Mouse (Mus musculus): ENCODE data around the gene 5330417C22Rik.

DNA sequence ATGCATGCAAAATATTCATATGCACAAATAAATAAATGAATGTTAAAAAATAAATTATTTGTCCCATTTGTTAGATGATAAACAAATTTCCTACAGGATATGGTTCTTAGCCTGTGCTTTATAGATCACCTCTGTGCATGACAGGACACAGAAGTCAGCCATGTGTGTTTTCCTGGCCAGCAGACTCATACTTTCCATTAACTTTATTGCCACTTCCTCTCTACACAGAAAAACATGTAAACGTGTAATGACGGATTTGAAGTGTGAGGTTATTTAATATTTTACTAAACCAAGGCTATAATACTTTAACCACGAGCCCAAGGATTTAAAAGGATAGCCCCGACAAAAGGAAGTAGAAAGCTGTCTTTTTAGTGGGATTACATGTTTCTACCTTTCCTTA lies 32.4 kb downstream of the 5330417C22Rik start:
- TF ChIP-seq CTCF (IDR thresholded peaks at IDR 0.05; ENCODE audit: insufficient read depth, low read length) (no peak), POLR2A (IDR thresholded peaks at IDR 0.05; ENCODE audit: borderline replicate concordance, extremely low read depth, low read depth, low read length) (no peak)

Measured in lung, adult 2 months (tissue).